Mouse (Mus musculus) mouse trophoblast stem cell (cell line): ENCODE measurements around the gene Arl15.

Source experiments
- in situ Hi-C, 2 experiments: fragments of 300-500 bp; cut with MseI, MboI; formaldehyde crosslinking; loops; 2 replicates in 1 of 2; 3 replicates in 1 of 2; pipeline ENCODE4 v1.15.1; 2025

The Arl15 gene

DNA sequence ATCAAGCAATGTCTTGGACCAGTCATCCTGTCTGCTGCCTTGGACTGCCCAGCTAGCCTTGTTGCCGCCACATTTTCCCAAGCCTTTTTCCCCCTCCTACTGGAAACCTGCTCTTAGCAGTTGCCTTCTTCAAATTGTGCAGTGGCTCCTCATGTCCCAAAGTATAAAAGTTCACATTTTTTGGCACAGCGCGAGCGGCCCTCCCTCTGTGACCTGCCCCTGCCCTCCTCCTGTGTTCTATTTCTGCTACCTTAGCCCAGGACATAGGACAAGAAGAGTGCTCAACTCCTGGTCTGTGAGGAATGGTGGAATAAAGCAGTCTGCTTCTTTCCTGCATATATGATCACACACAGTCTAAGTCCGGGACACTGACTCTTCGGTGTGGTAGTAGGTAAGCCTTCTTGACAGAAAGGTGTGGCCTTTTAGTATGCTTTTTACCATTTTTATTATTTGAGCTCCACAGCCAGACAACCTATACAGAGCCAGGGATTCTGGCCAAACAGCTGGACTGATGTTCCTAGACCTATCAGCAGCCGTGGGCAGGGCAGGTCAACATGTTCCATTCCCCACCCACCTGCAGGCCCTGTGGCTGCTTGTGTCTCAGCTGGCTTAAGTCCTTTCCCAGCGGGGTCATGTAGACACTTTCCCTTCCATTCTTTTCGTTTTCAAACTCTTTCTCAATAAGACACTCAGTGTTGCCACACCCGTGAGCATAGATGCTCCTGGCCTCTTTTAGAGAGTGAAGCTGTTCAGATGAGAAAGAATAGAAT is 293.6 kb downstream of the Arl15 start:
- in situ Hi-C loops = loop anchor here in 1 of 2 experiments (25.0 kb wide), 1 partner anchor 699 kb away; no protein-coding TSS in a partner anchor

- in situ Hi-C loops = loop anchor here in 1 of 2 experiments (25.0 kb wide), 1 partner anchor 697 kb away; no protein-coding TSS in a partner anchor
These were observed 296.5 kb downstream of the Arl15 start for GRCm38 (mm10) chr13:114090786-114091185.

DNA sequence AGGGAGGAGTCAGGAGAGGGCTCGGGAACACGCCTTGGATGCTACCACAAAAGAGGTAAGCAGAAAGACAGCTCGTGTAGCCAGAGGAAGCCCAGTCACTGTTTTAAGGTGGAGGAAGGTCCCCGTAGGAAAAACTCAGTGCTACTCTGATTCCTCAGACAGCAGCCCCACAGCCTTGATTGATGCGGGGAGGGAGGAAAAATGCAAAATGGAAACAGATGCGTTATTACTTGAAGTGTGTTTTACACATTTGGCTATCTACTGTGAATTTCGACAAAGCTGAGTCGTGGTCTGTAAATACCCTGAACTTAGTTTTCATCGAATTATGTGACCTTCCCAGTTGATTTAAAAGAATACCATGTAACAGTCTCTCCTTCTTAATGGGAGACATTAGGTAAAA is 296.9 kb downstream of the Arl15 start:
- in situ Hi-C loops = loop anchor here in 1 of 2 experiments (25.0 kb wide), 1 partner anchor 696 kb away; no protein-coding TSS in a partner anchor

- in situ Hi-C loops = loop anchor here in 1 of 2 experiments (25.0 kb wide), 1 partner anchor 693 kb away; no protein-coding TSS in a partner anchor
These were observed 300.0 kb downstream of the Arl15 start for GRCm38 (mm10) chr13:114094151-114094875.

DNA sequence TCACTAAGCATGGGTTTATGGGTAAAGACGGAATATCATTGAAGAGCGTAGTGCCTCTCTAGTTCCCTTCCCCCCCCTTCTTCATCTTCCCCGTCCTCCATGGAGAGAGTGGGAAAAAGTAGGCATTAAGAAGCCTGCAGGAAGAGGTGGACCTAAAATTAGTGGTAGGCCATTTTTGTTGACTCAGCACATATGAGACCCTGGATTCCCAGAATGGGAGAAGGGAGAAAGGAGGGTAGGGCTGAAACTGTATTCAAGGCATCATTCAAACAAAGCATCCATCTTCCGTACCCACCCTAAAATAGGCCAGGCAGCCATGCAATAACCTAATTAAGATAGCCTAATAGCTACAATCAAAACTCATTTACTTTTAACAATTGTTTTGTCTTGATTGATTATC is 301.1 kb downstream of the Arl15 start:
- in situ Hi-C loops = loop anchor here in 1 of 2 experiments (25.0 kb wide), 1 partner anchor 692 kb away; no protein-coding TSS in a partner anchor

DNA sequence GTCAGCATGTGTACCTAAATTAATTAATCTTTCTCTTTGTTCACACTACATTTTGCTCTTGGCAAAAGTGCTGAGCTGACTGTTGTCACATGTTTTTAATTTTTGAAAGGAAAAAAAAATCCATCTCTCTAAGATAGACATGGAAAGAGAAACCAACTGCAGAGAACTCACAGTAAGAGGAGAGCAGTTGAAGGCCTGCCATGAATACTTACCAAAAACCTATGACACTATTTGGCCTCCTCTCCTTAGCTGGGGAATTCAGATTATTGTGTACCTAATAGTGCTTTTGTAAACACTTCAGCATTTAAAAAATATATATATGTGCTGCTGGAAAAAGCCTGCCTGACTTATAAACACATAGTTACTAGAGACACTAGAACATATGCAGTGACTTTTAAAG is 302.1 kb downstream of the Arl15 start:
- in situ Hi-C loops = loop anchor here in 1 of 2 experiments (25.0 kb wide), 1 partner anchor 691 kb away; no protein-coding TSS in a partner anchor

- in situ Hi-C loops = no loop called here
These were observed 306.9 kb downstream of the Arl15 start for GRCm38 (mm10) chr13:114101155-114101554.

GRCm38 (mm10) chr13:114106083-114106482 is 311.8 kb downstream of the Arl15 start:
- in situ Hi-C loops = no loop called here

GRCm38 (mm10) chr13:114107499-114107898 is 313.2 kb downstream of the Arl15 start:
- in situ Hi-C loops = no loop called here

GRCm38 (mm10) chr13:114109441-114109840 is 315.1 kb downstream of the Arl15 start:
- in situ Hi-C loops = no loop called here

DNA sequence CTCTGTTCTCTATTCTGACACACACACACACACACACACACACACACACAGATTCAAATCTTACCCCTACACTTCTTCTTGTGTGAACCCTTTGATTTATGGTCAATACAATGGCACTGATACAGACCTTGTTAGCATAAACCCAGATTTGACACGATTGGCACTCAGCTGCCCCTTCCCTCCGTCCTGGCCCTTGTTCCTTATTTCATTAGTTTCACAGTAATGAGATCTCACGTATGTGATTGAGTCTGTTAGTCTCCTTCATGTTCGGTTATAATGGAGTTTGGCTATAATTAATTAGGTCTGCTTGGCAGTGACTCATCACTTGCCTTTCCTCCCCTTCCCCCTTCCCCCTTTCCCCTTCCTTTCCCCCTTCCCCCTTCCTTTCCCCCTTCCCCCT is 315.5 kb downstream of the Arl15 start:
- in situ Hi-C loops = no loop called here

GRCm38 (mm10) chr13:114113516-114113915 is 319.2 kb downstream of the Arl15 start:
- in situ Hi-C loops = no loop called here

- in situ Hi-C loops = no loop called here
These were observed 320.3 kb downstream of the Arl15 start for GRCm38 (mm10) chr13:114114586-114114985.

- in situ Hi-C loops = no loop called here
These were observed 320.8 kb downstream of the Arl15 start for GRCm38 (mm10) chr13:114115106-114115505.

- in situ Hi-C loops = no loop called here
These were observed 324.0 kb downstream of the Arl15 start for GRCm38 (mm10) chr13:114118104-114118830.

DNA sequence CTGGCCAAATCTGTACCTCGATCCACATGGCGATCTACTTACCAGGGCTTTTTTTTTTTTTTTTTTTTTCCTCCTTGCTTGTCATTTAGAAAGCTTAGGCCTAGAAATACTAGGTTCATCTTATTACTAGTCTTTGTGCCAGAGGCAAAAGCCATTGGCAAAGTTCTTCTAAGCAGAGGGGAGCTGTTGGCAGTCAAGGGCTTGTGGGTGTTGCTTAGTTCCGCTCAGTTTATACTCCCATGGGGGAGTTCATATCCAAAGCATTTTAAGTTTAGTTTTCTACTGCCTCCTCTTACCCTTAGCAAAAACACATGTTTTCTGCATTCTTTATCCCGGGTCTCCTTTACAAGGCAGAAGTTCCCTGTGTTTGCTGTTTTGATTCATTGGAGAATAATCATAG is 325.5 kb downstream of the Arl15 start:
- in situ Hi-C loops = no loop called here

DNA sequence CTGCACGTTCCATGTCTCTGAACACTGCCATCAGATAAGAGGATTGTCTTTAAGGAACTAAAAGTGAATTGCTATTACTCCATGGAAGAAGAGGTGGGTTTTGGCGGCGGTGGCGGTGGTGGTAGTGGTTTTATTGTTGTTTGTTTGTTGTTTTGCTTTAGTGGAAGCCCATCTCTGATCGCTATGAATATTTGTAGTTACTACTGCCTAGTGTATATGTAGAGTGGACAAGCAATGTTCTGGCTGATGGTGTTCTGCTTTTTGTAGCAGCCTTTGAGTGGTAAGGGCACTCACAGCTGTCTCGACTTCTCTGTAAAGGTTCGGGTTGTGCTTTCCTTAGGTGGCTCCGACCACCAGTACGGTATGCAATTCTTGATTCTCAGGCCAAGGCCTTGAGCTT is 327.3 kb downstream of the Arl15 start:
- in situ Hi-C loops = no loop called here

GRCm38 (mm10) chr13:114123391-114123790 is 329.1 kb downstream of the Arl15 start:
- in situ Hi-C loops = no loop called here

- in situ Hi-C loops = no loop called here
These were observed 330.1 kb downstream of the Arl15 start for GRCm38 (mm10) chr13:114124385-114124784.

- in situ Hi-C loops = no loop called here
These were observed 330.7 kb downstream of the Arl15 start for GRCm38 (mm10) chr13:114124991-114125390.

- in situ Hi-C loops = no loop called here
These were observed 334.1 kb downstream of the Arl15 start for GRCm38 (mm10) chr13:114128366-114128765.

DNA sequence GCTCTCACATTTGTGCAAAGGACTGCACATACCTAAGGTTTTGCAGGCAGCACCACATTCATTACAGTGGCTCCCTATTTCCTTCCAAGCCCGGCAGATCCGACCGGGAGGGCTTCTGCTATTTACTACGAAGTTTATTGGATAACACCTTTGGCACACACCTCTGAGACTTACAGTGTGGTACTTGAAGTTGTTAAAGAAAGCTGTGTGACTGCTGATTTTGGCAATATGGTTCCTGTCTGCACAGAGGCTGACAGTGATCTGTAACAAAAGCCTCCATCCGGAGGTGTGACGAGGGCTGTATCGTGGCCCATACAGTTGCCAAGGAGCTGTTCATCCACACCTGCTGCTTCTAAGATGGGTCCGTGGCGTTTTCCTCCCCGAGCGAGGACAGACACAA is 335.7 kb downstream of the Arl15 start:
- in situ Hi-C loops = no loop called here
